Mouse (Mus musculus): Measurements from ENCODE around the gene Nfam1. TPM values are rescaled to one million over a fixed set of nuclear protein-coding genes. Genes with fewer than 3 reads are reported as not detected.

The Nfam1 gene
- polyA plus RNA-seq (2017; shearing (Covaris generic)), result 1.9 TPM

DNA sequence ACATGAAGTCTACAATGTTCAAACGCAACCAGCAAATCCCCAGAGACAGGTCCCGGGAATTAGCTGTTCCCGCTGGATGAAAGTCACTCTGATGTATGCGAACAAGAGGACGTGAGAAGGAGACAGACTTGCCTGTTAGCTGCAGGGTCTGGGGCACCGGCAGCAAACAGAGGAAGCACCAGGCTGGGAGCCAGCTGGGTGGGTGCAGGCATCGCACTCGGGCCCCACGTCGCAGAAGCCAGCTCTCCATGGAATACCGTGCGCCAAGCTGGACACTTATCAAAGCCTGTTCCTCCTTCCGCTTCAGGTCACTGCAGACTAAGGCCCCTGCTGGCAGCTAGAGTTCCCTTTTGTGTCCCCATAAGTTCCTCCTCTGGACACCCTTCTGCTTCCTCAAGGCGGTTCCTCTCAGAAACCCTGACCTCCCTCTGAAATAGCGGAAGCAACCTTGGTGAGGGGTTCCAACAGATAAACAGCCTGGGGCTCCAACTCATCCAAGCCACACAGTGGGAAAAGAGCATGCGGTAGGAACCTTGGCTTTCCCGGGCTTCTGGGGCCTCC, at the start of gene Nfam1:
TSS of gene Nfam1 (minus strand) at position 326 of the 561 bp plus-strand sequence.

DNA sequence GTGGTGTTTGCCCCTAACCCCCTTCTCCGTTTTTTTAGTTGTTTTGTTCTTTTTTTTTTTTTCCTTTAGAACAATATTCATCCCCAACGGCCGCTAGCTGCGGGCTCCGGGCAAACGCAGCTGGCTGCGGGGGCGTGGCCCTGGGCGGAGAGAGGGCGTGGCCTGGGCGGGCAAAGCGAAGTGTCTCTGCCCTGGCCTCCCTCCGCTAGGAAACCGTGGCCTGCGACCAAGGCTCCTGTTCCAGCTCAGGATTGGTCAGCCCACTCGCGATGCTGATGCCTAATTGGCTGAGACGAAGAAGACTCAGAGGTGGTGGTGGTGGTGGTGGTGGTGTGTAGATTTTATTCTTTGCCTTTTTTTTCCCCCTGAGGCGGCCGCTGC, 45.4 kb downstream of the Nfam1 start, which contains the start of gene Tcf20:
TSS of gene Tcf20 (minus strand) at position 141 of the 381 bp plus-strand sequence.

Other genes with a start within 250 kb of the Nfam1 start
- gene Cyp2d26, start 239.0 kb downstream of the Nfam1 start, polyA plus RNA-seq (2017; shearing (Covaris generic)), result 0.29 TPM
- 7.6 TPM for gene Tcf20, start 45.4 kb downstream of the Nfam1 start, polyA plus RNA-seq (2017; shearing (Covaris generic))
- gene Serhl, start 56.2 kb upstream of the Nfam1 start, polyA plus RNA-seq (2017; shearing (Covaris generic)), result 72.6 TPM
- 83.8 TPM for gene Rrp7a, start 89.5 kb upstream of the Nfam1 start, polyA plus RNA-seq (2017; shearing (Covaris generic))
- gene Poldip3, start 116.1 kb upstream of the Nfam1 start, polyA plus RNA-seq (2017; shearing (Covaris generic)), result 155 TPM
- 89.0 TPM for gene Cyb5r3, start 139.3 kb upstream of the Nfam1 start, polyA plus RNA-seq (2017; shearing (Covaris generic))
- gene A4galt, start 218.5 kb upstream of the Nfam1 start, polyA plus RNA-seq (2017; shearing (Covaris generic)), result 0.32 TPM

Data from CD4-positive, CD25-positive, alpha-beta regulatory T cell (primary cell).